Mouse (Mus musculus) kidney, adult 2 months (tissue): ENCODE measurements around the gene Gmppb. TPM values are rescaled to one million over a fixed set of nuclear protein-coding genes. Genes with fewer than 3 reads are reported as not detected.
A peak's percentile ranks its signal among the peaks of the same experiment; 100 is the strongest.

Source experiments
- DNase-seq: peaks from one replicate; pipeline ENCODE4 v3.0.0; 2021
- H3K27ac ChIP-seq: fragments of 200-500 bp; 2 replicates; pipeline ENCODE4 v1.5.1; 2012; ENCODE audit warnings: low read depth, low read length, control low read depth, inconsistent platforms; ENCODE audit not compliant: insufficient read depth
- H3K27me3 ChIP-seq: fragments of 200-500 bp; replicated peaks from 2 replicates; pipeline ENCODE4 v1.6.1; 2012; ENCODE audit warnings: mild to moderate bottlenecking, moderate library complexity, low read length, inconsistent platforms; ENCODE audit not compliant: control insufficient read depth, insufficient read depth
- H3K36me3 ChIP-seq: fragments of 200-500 bp; 2 replicates; pipeline ENCODE4 v1.6.1; 2012; ENCODE audit warnings: mild to moderate bottlenecking, moderate library complexity, low read length, inconsistent platforms; ENCODE audit not compliant: control insufficient read depth, insufficient read depth
- H3K4me1 ChIP-seq: fragments of 200-500 bp; 2 replicates; pipeline ENCODE4 v1.6.1; 2011; ENCODE audit warnings: low read length; ENCODE audit not compliant: control insufficient read depth, insufficient read depth
- H3K4me3 ChIP-seq: fragments of 200-500 bp; 2 replicates; pipeline ENCODE4 v1.5.1; 2011; ENCODE audit warnings: mild to moderate bottlenecking, low read depth, low read length, control low read depth; ENCODE audit not compliant: insufficient read depth
- CTCF ChIP-seq: fragments of 200-500 bp; conservative IDR thresholded peaks from 2 replicates; pipeline ENCODE4 v1.5.1; 2011; ENCODE audit warnings: low read depth, mild to moderate bottlenecking, control low read depth, low read length, moderate library complexity, mixed read lengths; ENCODE audit not compliant: insufficient read depth, insufficient read length
- POLR2A ChIP-seq: fragments of 200-500 bp; IDR thresholded peaks from one replicate; pipeline ENCODE4 v1.6.1; 2011; ENCODE audit warnings: low read depth, low read length, control low read depth
- WGBS: fragments of 180-500 bp; shearing (Covaris S2); methylation state at CpG from one replicate; pipeline ENCODE4 v1.1.7; 2018; 5-methylcytosine and 5-hydroxymethylcytosine counted together
- polyA plus RNA-seq: library from polyadenylated mRNA; depleted of rRNA; stranded (reverse); fragments of >200 nt; gene quantifications from 2 replicates; pipeline ENCODE4 v1.2.3, GENCODE M21; 2012

Gmppb gene
- polyA plus RNA-seq, 1 experiment, result 16.0 TPM

DNA sequence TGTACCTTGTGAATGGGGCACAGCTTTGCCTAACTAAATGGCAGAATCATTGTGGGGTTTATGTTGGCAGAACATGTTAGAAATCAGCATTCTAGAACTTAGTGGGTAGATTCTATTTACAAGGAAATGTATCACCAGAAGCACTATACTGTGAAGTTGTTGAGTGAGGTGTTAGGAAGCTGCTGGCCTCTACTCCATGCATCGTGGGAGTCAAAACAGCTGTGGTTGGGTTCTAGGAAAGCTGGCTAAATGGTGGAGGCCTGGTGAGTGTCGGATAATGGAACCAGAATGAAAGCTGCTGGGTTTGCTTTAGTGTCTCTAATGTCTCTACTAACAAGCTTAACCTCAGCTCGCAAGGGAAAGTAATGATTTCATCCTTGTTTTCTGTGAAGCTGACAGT is 31.9 kb upstream of the Gmppb start:
- TF ChIP-seq CTCF, result no peak
- no peak for TF ChIP-seq POLR2A
- WGBS, result 78% methylated on average over 3 of the region's 3 CpGs
- no peak overlapping the region for H3K27ac ChIP-seq
- H3K36me3 ChIP-seq, result no peaks in the 10 kb centered on the region; the same call in 1 of the 2 replicates
- 0 out of 2 replicates have a peak, but pooled peaks cover 5% of the 10 kb centered on the region for H3K4me1 ChIP-seq
- no peak overlapping the region for H3K4me3 ChIP-seq
- no peak for DNase-seq
- H3K27me3 ChIP-seq, result no peaks in the 10 kb centered on the region

DNA sequence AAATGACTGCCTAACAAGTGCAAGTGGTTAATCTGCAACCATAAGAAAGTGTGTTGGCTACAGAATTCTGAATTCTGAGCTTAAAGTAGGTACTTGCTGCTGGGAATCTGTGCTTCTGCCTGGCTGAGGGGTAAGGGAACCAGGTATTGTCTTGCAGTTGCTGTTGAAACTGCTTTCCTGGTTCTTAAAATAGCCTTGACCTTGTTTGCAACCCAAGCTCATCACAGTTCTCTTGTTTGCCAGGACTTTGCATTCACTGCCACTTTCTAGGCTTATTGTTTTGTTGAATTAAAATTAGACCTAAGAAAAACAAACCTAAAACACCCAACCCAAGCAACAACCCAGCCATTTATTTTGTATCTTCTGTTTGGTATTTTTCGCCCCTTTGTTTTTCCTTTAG is 28.3 kb upstream of the Gmppb start:
- Histone ChIP-seq H3K36me3 (peaks cover 2% of the 10 kb centered on the region; the same call in 1 of the 2 replicates), H3K27ac (no peak overlapping the region), H3K27me3 (no peaks in the 10 kb centered on the region), H3K4me3 (no peak overlapping the region), H3K4me1 (0 out of 2 replicates have a peak, but pooled peaks cover 5% of the 10 kb centered on the region)
- TF ChIP-seq CTCF (no peak), POLR2A (no peak)
- WGBS, result 46% methylated on average over 1 of the region's 1 CpGs
- DNase-seq, result peak; percentile 20

DNA sequence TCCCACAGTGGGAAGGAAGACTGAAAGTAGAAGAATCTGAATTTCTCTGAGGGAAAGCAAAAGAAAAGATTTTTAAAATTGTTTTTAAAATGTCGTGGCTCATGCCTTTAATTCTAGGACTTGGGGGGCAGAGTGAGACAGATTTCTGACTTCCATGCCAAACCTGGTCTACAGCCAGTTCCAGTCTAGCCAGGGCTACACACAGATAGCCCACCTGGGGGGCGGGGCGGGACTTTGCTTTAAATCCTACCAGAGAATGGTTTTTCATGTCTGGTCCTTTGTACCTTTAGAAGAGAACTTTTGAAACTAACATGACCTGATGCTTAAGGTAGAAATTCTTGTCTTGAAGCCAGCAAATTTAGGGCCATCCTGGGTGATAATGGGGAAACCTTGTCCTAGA is 25.8 kb upstream of the Gmppb start:
- 89% methylated on average over 3 of the region's 3 CpGs for WGBS
- no peak for DNase-seq
- H3K4me3 ChIP-seq, result no peak overlapping the region
- H3K27me3 ChIP-seq, result no peaks in the 10 kb centered on the region
- 0 out of 2 replicates have a peak, but pooled peaks cover 5% of the 10 kb centered on the region for H3K4me1 ChIP-seq
- peaks cover 2% of the 10 kb centered on the region; the same call in 1 of the 2 replicates for H3K36me3 ChIP-seq
- H3K27ac ChIP-seq, result no peak overlapping the region
- TF ChIP-seq POLR2A (no peak), CTCF (no peak)

DNA sequence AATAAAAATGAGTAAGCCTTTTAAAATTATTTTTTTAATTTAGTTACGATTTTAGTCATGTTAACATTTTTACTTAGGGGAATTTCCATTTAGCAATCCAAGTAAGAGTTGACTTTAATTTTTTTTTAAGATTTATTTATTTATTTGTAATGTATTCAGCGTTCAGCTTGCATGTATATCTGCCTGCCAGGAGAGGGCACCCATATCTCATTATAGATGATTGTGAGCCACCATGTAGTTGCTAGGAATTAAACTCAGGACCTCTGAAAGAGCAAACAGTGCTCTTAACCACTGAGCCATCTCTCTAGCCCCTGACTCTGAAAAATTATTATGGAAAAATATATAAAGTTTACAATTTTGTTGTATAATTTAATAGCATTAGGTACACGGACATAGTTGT is 22.5 kb upstream of the Gmppb start:
- Histone ChIP-seq H3K4me3 (no peak overlapping the region), H3K36me3 (peaks cover 2% of the 10 kb centered on the region; the same call in 1 of the 2 replicates), H3K4me1 (no peaks in the 10 kb centered on the region), H3K27ac (no peak overlapping the region), H3K27me3 (no peaks in the 10 kb centered on the region)
- WGBS, result 80% methylated on average over 3 of the region's 3 CpGs
- no peak for TF ChIP-seq CTCF
- no peak for DNase-seq

DNA sequence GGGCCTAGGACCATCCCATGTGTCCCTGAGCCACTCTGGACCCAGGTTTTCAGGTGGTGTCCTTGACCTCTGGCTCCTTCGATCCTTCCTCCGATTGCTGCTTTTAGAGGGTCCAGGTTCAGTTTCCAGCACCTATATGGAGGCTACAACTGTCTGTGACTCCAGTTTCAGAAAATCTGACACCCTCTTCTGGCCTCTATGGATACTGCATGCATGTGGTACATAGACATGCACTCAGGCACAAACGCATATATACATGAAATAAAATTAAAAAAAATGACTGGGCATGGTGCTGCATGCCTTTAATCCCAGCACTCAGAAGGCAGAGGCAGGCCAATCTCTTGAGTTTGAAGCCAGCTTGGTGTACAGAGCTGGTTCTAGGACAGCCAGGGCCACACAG is 21.2 kb upstream of the Gmppb start:
- Histone ChIP-seq H3K4me1 (no peaks in the 10 kb centered on the region), H3K36me3 (peaks cover 2% of the 10 kb centered on the region; the same call in 1 of the 2 replicates), H3K27me3 (no peaks in the 10 kb centered on the region), H3K4me3 (no peak overlapping the region), H3K27ac (no peak overlapping the region)
- TF ChIP-seq CTCF, result no peak
- no peak for TF ChIP-seq POLR2A
- no peak for DNase-seq
- 96% methylated on average over 3 of the region's 3 CpGs for WGBS

DNA sequence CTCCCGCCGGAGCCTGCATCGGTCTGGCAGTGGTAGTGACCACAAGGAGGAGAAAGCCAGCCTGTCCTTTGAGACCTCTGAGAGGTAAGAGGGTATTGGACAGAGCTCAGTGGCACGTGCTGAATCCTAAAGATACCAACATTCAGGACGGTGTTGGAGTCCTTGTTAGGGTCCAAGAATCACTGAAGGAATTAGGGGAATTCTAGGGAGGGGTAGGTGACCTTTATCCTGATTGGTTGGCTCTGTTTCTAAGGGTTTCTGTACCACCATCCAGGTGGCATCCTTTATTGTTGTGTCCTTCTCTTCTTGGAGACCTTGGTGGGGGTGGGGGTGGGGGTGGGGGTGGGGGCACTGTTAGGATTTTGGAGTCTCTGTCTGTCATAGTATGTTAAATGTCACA is 16.9 kb upstream of the Gmppb start:
- no peaks in the 10 kb centered on the region for H3K36me3 ChIP-seq
- DNase-seq, result no peak
- no peak overlapping the region for H3K4me3 ChIP-seq
- TF ChIP-seq CTCF, result no peak
- no peak for TF ChIP-seq POLR2A
- H3K4me1 ChIP-seq, result no peaks in the 10 kb centered on the region
- no peaks in the 10 kb centered on the region for H3K27me3 ChIP-seq
- WGBS, result 85% methylated on average over 5 of the region's 5 CpGs
- no peak overlapping the region for H3K27ac ChIP-seq

DNA sequence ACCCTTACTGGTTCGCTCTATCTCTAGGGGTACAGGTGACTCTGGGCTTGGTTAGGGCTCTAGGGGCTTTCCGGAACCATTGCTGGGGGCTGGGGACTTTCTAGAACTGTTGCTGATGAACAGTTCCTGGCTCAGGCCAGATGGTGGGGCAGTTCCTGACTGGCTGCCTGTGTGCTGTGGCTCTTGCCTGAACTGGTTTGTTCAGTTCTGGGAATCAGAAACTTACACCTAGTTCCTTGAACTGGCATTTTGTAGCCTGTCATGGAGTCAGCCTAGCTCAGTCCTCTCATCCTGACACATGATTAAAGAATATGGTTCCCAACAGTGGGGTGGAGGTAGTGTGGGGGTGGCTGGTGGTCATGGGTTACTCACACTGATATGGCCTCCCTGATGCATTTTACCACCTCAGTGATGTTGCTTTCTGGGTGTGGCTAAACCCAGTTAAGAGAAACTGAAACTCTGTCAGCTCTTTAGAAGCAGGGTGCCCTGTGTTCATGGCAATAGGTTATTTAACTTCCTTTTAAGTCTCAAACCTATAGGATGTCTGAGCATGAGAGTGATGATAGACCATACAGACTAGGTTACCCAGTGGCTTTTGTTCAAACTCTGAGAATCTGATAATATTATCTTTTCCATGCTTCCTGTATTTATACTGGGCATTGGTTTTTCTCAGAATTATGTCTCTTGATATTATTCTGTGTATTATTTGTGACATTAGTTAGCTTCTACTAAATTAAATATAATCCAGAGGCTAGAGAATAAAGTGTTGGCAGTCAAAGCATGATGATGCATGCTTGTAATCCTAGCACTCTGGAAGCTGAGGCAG is 13.5 kb upstream of the Gmppb start:
- no peak overlapping the region for H3K4me3 ChIP-seq
- H3K27me3 ChIP-seq, result no peaks in the 10 kb centered on the region
- H3K27ac ChIP-seq, result no peak overlapping the region
- DNase-seq, result no peak
- no peaks in the 10 kb centered on the region for H3K4me1 ChIP-seq
- H3K36me3 ChIP-seq, result no peaks in the 10 kb centered on the region; the same call in 1 of the 2 replicates
- 88% methylated on average over 2 of the region's 2 CpGs for WGBS
- TF ChIP-seq CTCF (no peak; the same call in 1 of the 2 replicates), POLR2A (no peak)
